Mouse (Mus musculus): ENCODE data around the gene Stard7. TPM values are rescaled to one million over a fixed set of nuclear protein-coding genes. Genes with fewer than 3 reads are reported as not detected.
"Not testable (repeated sequence)": the region's sequence is repeated elsewhere in the genome, so short reads cannot be mapped to it uniquely, and the experiment has no call there.

Gene Stard7
- total and polyA plus RNA-seq, 2 experiments from 2014 or later, result 123 to 228 TPM

GRCm38 (mm10) chr2:127270300-127271041, 453 bp downstream of the Stard7 start:
- peak overlapping the region; percentile 99 for H3K27ac ChIP-seq (ENCODE audit: low read depth)
- WGBS, result under 1% methylated on average over 75 of the region's 75 CpGs
- no peak for TF ChIP-seq CTCF (IDR thresholded peaks at IDR 0.05; ENCODE audit: low read depth)
- TF ChIP-seq EP300 (IDR thresholded peaks at IDR 0.05; ENCODE audit: low read depth), result peak; percentile 20; the same call in 1 of the 2 replicates
- peak overlapping the region; percentile 93 for H3K9ac ChIP-seq (replicated peaks; ENCODE audit: low read depth, low read length)
- peaks cover 6% of the 10 kb centered on the region; the same call in 1 of the 2 replicates for H3K36me3 ChIP-seq (replicated peaks; ENCODE audit: control insufficient read depth, insufficient read depth, low read length)
- H3K9me3 ChIP-seq (replicated peaks; ENCODE audit: control insufficient read depth, low read length), result no peaks in the 10 kb centered on the region
- H3K4me1 ChIP-seq (ENCODE audit: control insufficient read depth, insufficient read depth), result peaks cover 21% of the 10 kb centered on the region
- peak overlapping the region; percentile 89 for H3K4me3 ChIP-seq (ENCODE audit: low read depth, low read length)
- DNase-seq (ENCODE audit: low spot score) (peak; percentile 82), ATAC-seq (ENCODE audit: insufficient read depth, low read depth) (peak; percentile 93)
- peak overlapping the region; percentile 93 for H3K4me2 ChIP-seq (ENCODE audit: low read depth, low read length)
- no peaks in the 10 kb centered on the region for H3K27me3 ChIP-seq (ENCODE audit: control insufficient read depth, insufficient read depth, low read length)

- TF ChIP-seq CTCF (IDR thresholded peaks at IDR 0.05; ENCODE audit: low read depth), result no peak
- no peak for TF ChIP-seq EP300 (IDR thresholded peaks at IDR 0.05; ENCODE audit: low read depth)
- DNase-seq (ENCODE audit: low spot score) (peak; percentile 40), ATAC-seq (ENCODE audit: insufficient read depth, low read depth) (no peak)
These were observed 1.1 kb downstream of the Stard7 start for GRCm38 (mm10) chr2:127271042-127271515.

GRCm38 (mm10) chr2:127272049-127272448, 2.0 kb downstream of the Stard7 start:
- DNase-seq (ENCODE audit: low spot score); H3K27me3 ChIP-seq (ENCODE audit: control insufficient read depth, insufficient read depth, low read length); H3K9ac ChIP-seq (replicated peaks; ENCODE audit: low read depth, low read length); H3K27ac ChIP-seq (ENCODE audit: low read depth); H3K4me3 ChIP-seq (ENCODE audit: low read depth, low read length); H3K36me3 ChIP-seq (replicated peaks; ENCODE audit: control insufficient read depth, insufficient read depth, low read length); H3K9me3 ChIP-seq (replicated peaks; ENCODE audit: control insufficient read depth, low read length); ATAC-seq (ENCODE audit: insufficient read depth, low read depth): not testable (repeated sequence)
- Histone ChIP-seq H3K4me2 (ENCODE audit: low read depth, low read length) (peak overlapping the region; percentile 93), H3K4me1 (ENCODE audit: control insufficient read depth, insufficient read depth) (peaks cover 30% of the 10 kb centered on the region)
- whole genome bisulfite sequencing, result 86% methylated on average over 4 of the region's 4 CpGs

More at GRCm38 (mm10) chr2:127271042-127271515, 1.1 kb downstream of the Stard7 start:
- no peaks in the 10 kb centered on the region for H3K9me3 ChIP-seq (replicated peaks; ENCODE audit: control insufficient read depth, low read length)
- peak overlapping the region; percentile 99 for H3K27ac ChIP-seq (ENCODE audit: low read depth)
- H3K4me1 ChIP-seq (ENCODE audit: control insufficient read depth, insufficient read depth), result peaks cover 27% of the 10 kb centered on the region
- WGBS, result 8% methylated on average over 8 of the region's 8 CpGs
- peak overlapping the region; percentile 89 for H3K4me3 ChIP-seq (ENCODE audit: low read depth, low read length)
- peaks cover 6% of the 10 kb centered on the region; the same call in 1 of the 2 replicates for H3K36me3 ChIP-seq (replicated peaks; ENCODE audit: control insufficient read depth, insufficient read depth, low read length)
- peak overlapping the region; percentile 93 for H3K9ac ChIP-seq (replicated peaks; ENCODE audit: low read depth, low read length)
- no peaks in the 10 kb centered on the region for H3K27me3 ChIP-seq (ENCODE audit: control insufficient read depth, insufficient read depth, low read length)
- peak overlapping the region; percentile 93 for H3K4me2 ChIP-seq (ENCODE audit: low read depth, low read length)

GRCm38 (mm10) chr2:127272806-127273205, 2.8 kb downstream of the Stard7 start:
- Histone ChIP-seq H3K36me3 (replicated peaks; ENCODE audit: control insufficient read depth, insufficient read depth, low read length) (peaks cover 6% of the 10 kb centered on the region; the same call in 1 of the 2 replicates), H3K9me3 (replicated peaks; ENCODE audit: control insufficient read depth, low read length) (no peaks in the 10 kb centered on the region), H3K9ac (replicated peaks; ENCODE audit: low read depth, low read length) (no peak overlapping the region), H3K27ac (ENCODE audit: low read depth) (no peak overlapping the region), H3K27me3 (ENCODE audit: control insufficient read depth, insufficient read depth, low read length) (no peaks in the 10 kb centered on the region), H3K4me1 (ENCODE audit: control insufficient read depth, insufficient read depth) (peaks cover 30% of the 10 kb centered on the region), H3K4me3 (ENCODE audit: low read depth, low read length) (no peak overlapping the region), H3K4me2 (ENCODE audit: low read depth, low read length) (no peak overlapping the region)
- WGBS, result 96% methylated on average over 3 of the region's 3 CpGs
- ATAC-seq (ENCODE audit: insufficient read depth, low read depth) (no peak), DNase-seq (ENCODE audit: low spot score) (no peak)
- no peak for TF ChIP-seq CTCF (IDR thresholded peaks at IDR 0.05; ENCODE audit: low read depth)
- no peak for TF ChIP-seq EP300 (IDR thresholded peaks at IDR 0.05; ENCODE audit: low read depth)

GRCm38 (mm10) chr2:127274590-127274989, 4.6 kb downstream of the Stard7 start:
- no peak overlapping the region for H3K4me3 ChIP-seq (ENCODE audit: low read depth, low read length)
- H3K9ac ChIP-seq (replicated peaks; ENCODE audit: low read depth, low read length), result no peak overlapping the region
- peaks cover 6% of the 10 kb centered on the region; the same call in 1 of the 2 replicates for H3K36me3 ChIP-seq (replicated peaks; ENCODE audit: control insufficient read depth, insufficient read depth, low read length)
- H3K27me3 ChIP-seq (ENCODE audit: control insufficient read depth, insufficient read depth, low read length), result no peaks in the 10 kb centered on the region
- TF ChIP-seq CTCF (IDR thresholded peaks at IDR 0.05; ENCODE audit: low read depth) (no peak), EP300 (IDR thresholded peaks at IDR 0.05; ENCODE audit: low read depth) (no peak)
- peak overlapping the region; percentile 30; the same call in 1 of the 2 replicates for H3K4me2 ChIP-seq (ENCODE audit: low read depth, low read length)
- H3K9me3 ChIP-seq (replicated peaks; ENCODE audit: control insufficient read depth, low read length), result no peaks in the 10 kb centered on the region
- DNase-seq (ENCODE audit: low spot score) (no peak), ATAC-seq (ENCODE audit: insufficient read depth, low read depth) (no peak)
- peaks cover 30% of the 10 kb centered on the region for H3K4me1 ChIP-seq (ENCODE audit: control insufficient read depth, insufficient read depth)
- WGBS, result 55% methylated on average over 2 of the region's 2 CpGs
- H3K27ac ChIP-seq (ENCODE audit: low read depth), result peak overlapping the region; percentile 51

Measured in heart, postnatal 0 days (tissue).